Mouse (Mus musculus): Measurements from ENCODE around the gene Izumo4.

The Izumo4 gene

GRCm38 (mm10) chr10:80669737-80670485 is 32.1 kb upstream of the Izumo4 start:
- DNase-seq (ENCODE audit: low read depth), result no peak

GRCm38 (mm10) chr10:80670531-80670930 is 31.5 kb upstream of the Izumo4 start:
- DNase-seq (ENCODE audit: low read depth), result no peak

- no peak for DNase-seq (ENCODE audit: low read depth)
Measured at GRCm38 (mm10) chr10:80671251-80671650, 30.7 kb upstream of the Izumo4 start.

GRCm38 (mm10) chr10:80671936-80672690 is 29.9 kb upstream of the Izumo4 start:
- DNase-seq (ENCODE audit: low read depth), result no peak

- no peak for DNase-seq (ENCODE audit: low read depth)
Measured at GRCm38 (mm10) chr10:80673690-80674089, 28.3 kb upstream of the Izumo4 start.

- no peak for DNase-seq (ENCODE audit: low read depth)
Measured at GRCm38 (mm10) chr10:80674161-80674711, 27.7 kb upstream of the Izumo4 start.

- no peak for DNase-seq (ENCODE audit: low read depth)
Measured at GRCm38 (mm10) chr10:80674851-80675404, 27.1 kb upstream of the Izumo4 start.

GRCm38 (mm10) chr10:80675405-80676197 is 26.4 kb upstream of the Izumo4 start:
- DNase-seq (ENCODE audit: low read depth), result no peak

- DNase-seq (ENCODE audit: low read depth), result peak; percentile 99
Measured at GRCm38 (mm10) chr10:80676198-80676928, 25.6 kb upstream of the Izumo4 start.

GRCm38 (mm10) chr10:80677128-80677875 is 24.7 kb upstream of the Izumo4 start:
- DNase-seq (ENCODE audit: low read depth), result no peak

- DNase-seq (ENCODE audit: low read depth), result no peak
Measured at GRCm38 (mm10) chr10:80677942-80678436, 24.0 kb upstream of the Izumo4 start, which contains the start of gene Mknk2. Gene Mknk2, minus strand, starts transcription at chr10:80678112.

- no peak for DNase-seq (ENCODE audit: low read depth)
Measured at GRCm38 (mm10) chr10:80678601-80679377, 23.2 kb upstream of the Izumo4 start.

- no peak for DNase-seq (ENCODE audit: low read depth)
Measured at GRCm38 (mm10) chr10:80679556-80680259, 22.3 kb upstream of the Izumo4 start.

GRCm38 (mm10) chr10:80680260-80680696 is 21.7 kb upstream of the Izumo4 start:
- no peak for DNase-seq (ENCODE audit: low read depth)

GRCm38 (mm10) chr10:80682003-80682402 is 20.0 kb upstream of the Izumo4 start:
- no peak for DNase-seq (ENCODE audit: low read depth)

GRCm38 (mm10) chr10:80683647-80684046 is 18.3 kb upstream of the Izumo4 start:
- DNase-seq (ENCODE audit: low read depth), result no peak

- no peak for DNase-seq (ENCODE audit: low read depth)
Measured at GRCm38 (mm10) chr10:80684214-80684613, 17.8 kb upstream of the Izumo4 start.

- DNase-seq (ENCODE audit: low read depth), result peak; percentile 74
Measured at GRCm38 (mm10) chr10:80684984-80685383, 17.0 kb upstream of the Izumo4 start.

- no peak for DNase-seq (ENCODE audit: low read depth)
Measured at GRCm38 (mm10) chr10:80686617-80687016, 15.4 kb upstream of the Izumo4 start.
